Mouse (Mus musculus) intestine, postnatal 0 days (tissue): Measurements from ENCODE around the gene Apoc2. TPM values are rescaled to one million over a fixed set of nuclear protein-coding genes. Genes with fewer than 3 reads are reported as not detected.

Experiments used
- ATAC-seq: fragments of 200-750 bp; cut with Nextera tagmentation; 2 replicates; pipeline ENCODE4 v1.8.0; 2017; ENCODE audit warnings: mild to moderate bottlenecking, moderate TSS enrichment, moderate library complexity
- H3K27ac ChIP-seq: fragments of 300-500 bp; sonication (generic); 2 replicates; pipeline ENCODE4 v1.5.1; 2014; ENCODE audit warnings: mild to moderate bottlenecking, low read depth, low read length, moderate library complexity
- H3K27me3 ChIP-seq: fragments of 300-500 bp; sonication (generic); replicated peaks from 2 replicates; pipeline ENCODE4 v1.6.1; 2014; ENCODE audit warnings: low read length, mixed read lengths; ENCODE audit not compliant: control insufficient read depth, insufficient read depth
- H3K36me3 ChIP-seq: fragments of 300-500 bp; sonication (generic); 2 replicates; pipeline ENCODE4 v1.6.1; 2014; ENCODE audit warnings: mild to moderate bottlenecking, moderate library complexity; ENCODE audit not compliant: control insufficient read depth, insufficient read depth
- H3K4me1 ChIP-seq: fragments of 300-500 bp; sonication (generic); replicated peaks from 2 replicates; pipeline ENCODE4 v1.6.1; 2014; ENCODE audit warnings: antibody characterized with exemption, low read length, mixed read lengths; ENCODE audit not compliant: control insufficient read depth, insufficient read depth
- H3K4me2 ChIP-seq: fragments of 300-500 bp; sonication (generic); replicated peaks from 2 replicates; pipeline ENCODE4 v1.6.1; 2014; ENCODE audit warnings: low read depth, mild to moderate bottlenecking, moderate library complexity
- H3K4me3 ChIP-seq: fragments of 300-500 bp; sonication (generic); 2 replicates; pipeline ENCODE4 v1.5.1; 2014; ENCODE audit warnings: low read depth, low read length
- H3K9ac ChIP-seq: fragments of 300-500 bp; sonication (generic); 2 replicates; pipeline ENCODE4 v1.6.1; 2014; ENCODE audit warnings: mild to moderate bottlenecking, low read depth, low read length
- H3K9me3 ChIP-seq: fragments of 300-500 bp; sonication (generic); 2 replicates; pipeline ENCODE4 v1.6.1; 2016; ENCODE audit warnings: mixed run types; ENCODE audit not compliant: control insufficient read depth
- CTCF ChIP-seq: sonication (generic); IDR thresholded peaks from 2 replicates; pipeline ENCODE4 v1.5.1; 2016; ENCODE audit warnings: low read depth, mild to moderate bottlenecking, control low read depth, antibody characterized with exemption, moderate library complexity
- WGBS: fragments of 180-500 bp; shearing (Covaris S2); extraction: QIAGEN DNeasy Blood & Tissue Kit; methylation state at CpG from one replicate; pipeline ENCODE4 v1.1.7; 2014; 5-methylcytosine and 5-hydroxymethylcytosine counted together
- polyA plus RNA-seq: library from polyadenylated mRNA; unstranded; fragments of >200 nt; fragmentation: Nextera tagmentation; extraction: Ambion mirVana; gene quantifications from 2 replicates; pipeline ENCODE4 v1.2.1, GENCODE M21; 2015

Gene Apoc2
- polyA plus RNA-seq, 1 experiment from 2014 or later = 12,482 TPM

GRCm38 (mm10) chr7:19651063-19651786 lies 26.5 kb downstream of the Apoc2 start:
- H3K27me3 ChIP-seq = no peaks in the 10 kb centered on the region
- H3K9me3 ChIP-seq = no peaks in the 10 kb centered on the region
- H3K36me3 ChIP-seq = peaks cover 79% of the 10 kb centered on the region
- no peaks in the 10 kb centered on the region for H3K4me1 ChIP-seq
- no peak overlapping the region for H3K9ac ChIP-seq
- no peak overlapping the region for H3K4me2 ChIP-seq
- no peak overlapping the region for H3K27ac ChIP-seq
- no peak for ATAC-seq
- WGBS = 72% methylated on average over 6 of the region's 6 CpGs
- no peak for TF ChIP-seq CTCF
- no peak overlapping the region for H3K4me3 ChIP-seq

- Histone ChIP-seq H3K4me1 (no peaks in the 10 kb centered on the region), H3K27ac (no peak overlapping the region), H3K36me3 (peaks cover 99% of the 10 kb centered on the region), H3K4me3 (no peak overlapping the region), H3K4me2 (no peak overlapping the region), H3K9me3 (no peaks in the 10 kb centered on the region), H3K9ac (no peak overlapping the region), H3K27me3 (no peaks in the 10 kb centered on the region)
- ATAC-seq = no peak
- WGBS = 96% methylated on average over 4 of the region's 4 CpGs
- no peak for TF ChIP-seq CTCF
These were observed 36.5 kb downstream of the Apoc2 start for GRCm38 (mm10) chr7:19641223-19641622.

GRCm38 (mm10) chr7:19635074-19635827 lies 42.5 kb downstream of the Apoc2 start:
- TF ChIP-seq CTCF = no peak
- Histone ChIP-seq H3K4me2 (no peak overlapping the region), H3K4me3 (no peak overlapping the region), H3K27me3 (no peaks in the 10 kb centered on the region), H3K9ac (no peak overlapping the region), H3K27ac (no peak overlapping the region), H3K4me1 (no peaks in the 10 kb centered on the region), H3K36me3 (peaks cover 75% of the 10 kb centered on the region), H3K9me3 (no peaks in the 10 kb centered on the region)
- ATAC-seq = 0 out of 2 replicates have a peak, but pooled peaks have one; percentile 6
- 82% methylated on average over 11 of the region's 11 CpGs for WGBS

GRCm38 (mm10) chr7:19634591-19634990 lies 43.1 kb downstream of the Apoc2 start:
- 0 out of 2 replicates have a peak, but pooled peaks have one; percentile 2 for ATAC-seq
- Histone ChIP-seq H3K4me1 (no peaks in the 10 kb centered on the region), H3K4me2 (no peak overlapping the region), H3K36me3 (peaks cover 68% of the 10 kb centered on the region), H3K9ac (no peak overlapping the region), H3K9me3 (no peaks in the 10 kb centered on the region), H3K27me3 (no peaks in the 10 kb centered on the region), H3K4me3 (no peak overlapping the region), H3K27ac (no peak overlapping the region)
- 95% methylated on average over 2 of the region's 2 CpGs for WGBS
- TF ChIP-seq CTCF = no peak

- Histone ChIP-seq H3K4me1 (no peaks in the 10 kb centered on the region), H3K27me3 (no peaks in the 10 kb centered on the region), H3K36me3 (peaks cover 61% of the 10 kb centered on the region), H3K4me3 (no peak overlapping the region), H3K4me2 (no peak overlapping the region), H3K9ac (no peak overlapping the region), H3K27ac (no peak overlapping the region), H3K9me3 (no peaks in the 10 kb centered on the region)
- 90% methylated on average over 15 of the region's 15 CpGs for WGBS
- no peak for ATAC-seq
- TF ChIP-seq CTCF = no peak
These were observed 43.9 kb downstream of the Apoc2 start for GRCm38 (mm10) chr7:19633855-19634254.

GRCm38 (mm10) chr7:19633197-19633596 lies 44.5 kb downstream of the Apoc2 start:
- Histone ChIP-seq H3K4me3 (no peak overlapping the region), H3K27ac (no peak overlapping the region), H3K4me2 (no peak overlapping the region), H3K9ac (no peak overlapping the region), H3K36me3 (peaks cover 54% of the 10 kb centered on the region), H3K9me3 (no peaks in the 10 kb centered on the region), H3K27me3 (no peaks in the 10 kb centered on the region), H3K4me1 (no peaks in the 10 kb centered on the region)
- 90% methylated on average over 17 of the region's 17 CpGs for WGBS
- no peak for ATAC-seq
- no peak for TF ChIP-seq CTCF
